Mouse (Mus musculus): ENCODE measurements at regions not wholly inside any gene's neighbourhood (a gene's known extent, or its start where the extent isn't known, plus 50 kb on each side); places are given as distances from the start of the nearest gene placed in this dataset.

DNA sequence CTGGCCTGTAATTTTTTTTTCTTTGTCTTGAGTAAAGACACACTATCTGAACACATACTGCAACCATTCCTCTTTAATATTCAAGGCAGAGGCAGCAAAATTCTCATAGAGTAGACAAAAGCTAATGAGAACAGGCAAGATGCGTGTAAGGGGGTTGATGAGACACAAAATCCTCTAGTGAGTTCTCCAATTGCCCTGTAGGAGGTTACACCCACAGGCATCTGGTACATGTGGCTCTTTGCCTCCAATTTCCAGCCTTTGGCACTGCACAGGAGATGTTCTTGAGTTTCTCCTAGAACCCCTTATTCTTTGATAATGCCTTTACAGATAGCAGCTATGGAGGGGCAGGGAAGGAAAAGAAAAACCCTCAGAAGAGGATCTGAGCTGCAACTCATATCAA lies 480.9 kb upstream of the Mctp2 start:
- Histone ChIP-seq H3K9ac (ENCODE audit: control insufficient read depth, low read depth, low read length, poor library complexity, severe bottlenecking) (no peak overlapping the region), H3K36me3 (ENCODE audit: control insufficient read depth in 1 of 2, insufficient read depth in 2 of 2, low read length in 2 of 2) (no peaks in the 10 kb centered on the region), H3K4me1 (ENCODE audit: control insufficient read depth in 1 of 2, insufficient read depth in 2 of 2, low read length in 2 of 2) (no peaks in the 10 kb centered on the region), H3K9me3 (replicated peaks; ENCODE audit: insufficient read depth, low read length) (no peaks in the 10 kb centered on the region), H3K27ac (ENCODE audit: control insufficient read depth, low read depth, low read length) (no peak overlapping the region), H3K27me3 (ENCODE audit: control insufficient read depth in 1 of 2, insufficient read depth in 2 of 2, low read length in 2 of 2) (no peaks in the 10 kb centered on the region), H3K4me3 (ENCODE audit: control insufficient read depth in 1 of 2, insufficient read depth in 1 of 2, low read depth in 2 of 2, low read length in 2 of 2) (no peak overlapping the region), H3K79me2 (ENCODE audit: control insufficient read depth, insufficient read depth, low read length, poor library complexity) (no peaks in the 10 kb centered on the region)
- no peak for DNase-seq (ENCODE audit: low read depth, low spot score)
- no peak for TF ChIP-seq SMC3 (IDR thresholded peaks at IDR 0.05; ENCODE audit: low read depth, low read length)
- TF ChIP-seq MAX (IDR thresholded peaks at IDR 0.05; ENCODE audit: low read length): no peak

DNA sequence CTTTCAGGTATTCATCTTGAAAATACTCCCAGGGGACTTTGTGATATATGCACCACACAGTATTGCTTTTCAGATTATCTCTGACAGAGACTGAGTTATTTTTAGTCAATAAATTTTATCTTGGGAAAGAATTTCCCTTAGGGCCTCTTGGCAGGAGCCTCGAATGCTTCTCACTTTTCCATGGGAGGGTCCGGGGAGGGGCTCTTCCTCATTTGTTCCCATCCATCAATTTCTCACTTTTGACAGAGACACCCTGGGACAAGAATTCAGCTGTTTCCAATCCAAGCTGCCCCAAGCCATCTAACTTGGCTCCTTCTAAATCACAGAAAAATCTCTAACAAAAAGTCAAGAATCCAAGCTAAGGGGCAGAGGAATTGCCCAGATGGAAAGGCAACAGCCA lies 481.9 kb upstream of the Mctp2 start:
- H3K79me2 ChIP-seq (ENCODE audit: control insufficient read depth, insufficient read depth, low read length, poor library complexity): no peaks in the 10 kb centered on the region
- H3K4me3 ChIP-seq (ENCODE audit: control insufficient read depth in 1 of 2, insufficient read depth in 1 of 2, low read depth in 2 of 2, low read length in 2 of 2): no peak overlapping the region
- no peaks in the 10 kb centered on the region for H3K27me3 ChIP-seq (ENCODE audit: control insufficient read depth in 1 of 2, insufficient read depth in 2 of 2, low read length in 2 of 2)
- H3K9me3 ChIP-seq (replicated peaks; ENCODE audit: insufficient read depth, low read length): no peaks in the 10 kb centered on the region
- DNase-seq (ENCODE audit: low read depth, low spot score): no peak
- no peaks in the 10 kb centered on the region for H3K36me3 ChIP-seq (ENCODE audit: control insufficient read depth in 1 of 2, insufficient read depth in 2 of 2, low read length in 2 of 2)
- no peak overlapping the region for H3K9ac ChIP-seq (ENCODE audit: control insufficient read depth, low read depth, low read length, poor library complexity, severe bottlenecking)
- no peak overlapping the region for H3K27ac ChIP-seq (ENCODE audit: control insufficient read depth, low read depth, low read length)
- no peaks in the 10 kb centered on the region for H3K4me1 ChIP-seq (ENCODE audit: control insufficient read depth in 1 of 2, insufficient read depth in 2 of 2, low read length in 2 of 2)
- no peak for TF ChIP-seq CHD2 (IDR thresholded peaks at IDR 0.05; ENCODE audit: low read length)
- TF ChIP-seq GABPA (IDR thresholded peaks at IDR 0.05; ENCODE audit: low read depth, low read length): no peak
- TF ChIP-seq MAZ (IDR thresholded peaks at IDR 0.05; ENCODE audit: low read depth, low read length): no peak
- TF ChIP-seq ZNF384 (IDR thresholded peaks at IDR 0.05; ENCODE audit: low read depth, low read length): no peak
- no peak for TF ChIP-seq CHD1 (IDR thresholded peaks at IDR 0.05; ENCODE audit: low read depth, low read length)
- no peak for TF ChIP-seq TCF12 (IDR thresholded peaks at IDR 0.05; ENCODE audit: low read depth, low read length)
- no peak for TF ChIP-seq POLR2A (IDR thresholded peaks at IDR 0.05; ENCODE audit: control insufficient read depth in 1 of 2, insufficient read depth in 1 of 2, low read depth in 1 of 2, low read length in 2 of 2, poor library complexity in 1 of 2)
- no peak for TF ChIP-seq MXI1 (IDR thresholded peaks at IDR 0.05; ENCODE audit: low read depth, low read length)
- TF ChIP-seq CTCF (IDR thresholded peaks at IDR 0.05 in 2 of 3, conservative IDR thresholded peaks at IDR 0.05 in 1 of 3; ENCODE audit: control insufficient read depth in 1 of 3, insufficient read depth in 1 of 3, low read depth in 2 of 3, low read length in 3 of 3, poor library complexity in 1 of 3, severe bottlenecking in 1 of 3): no peak
- no peak for TF ChIP-seq KAT2A (conservative IDR thresholded peaks at IDR 0.05; ENCODE audit: low read depth, low read length)
- no peak for TF ChIP-seq BHLHE40 (IDR thresholded peaks at IDR 0.05; ENCODE audit: borderline replicate concordance, low read depth, low read length)
- no peak for TF ChIP-seq POLR2AphosphoS5 (IDR thresholded peaks at IDR 0.05; ENCODE audit: borderline replicate concordance, low read depth, low read length)
- no peak for TF ChIP-seq USF1 (IDR thresholded peaks at IDR 0.05; ENCODE audit: low read depth, low read length)
- no peak for TF ChIP-seq TAL1 (IDR thresholded peaks at IDR 0.05; ENCODE audit: low read length)
- TF ChIP-seq RCOR1 (IDR thresholded peaks at IDR 0.05; ENCODE audit: low read depth, low read length): no peak
- TF ChIP-seq ZKSCAN1 (IDR thresholded peaks at IDR 0.05; ENCODE audit: low read depth, low read length): no peak

All from MEL (cell line).